Mouse (Mus musculus) right cerebral cortex, postnatal 25 days (tissue): ENCODE data around the gene Cma1.
"Not testable (repeated sequence)": the region's sequence is repeated elsewhere in the genome, so short reads cannot be mapped to it uniquely, and the experiment has no call there.

Source experiments
- DNase-seq: peaks from one replicate; pipeline ENCODE4 v3.0.0; 2022

The Cma1 gene

GRCm38 (mm10) chr14:55944575-55944974, at the start of gene Cma1:
Cma1 (minus strand) TSS chr14:55944675.
- no peak for DNase-seq

GRCm38 (mm10) chr14:55987464-55987863, 43.0 kb upstream of the Cma1 start:
- not testable (repeated sequence) for DNase-seq

- not testable (repeated sequence) for DNase-seq
These were observed 19.4 kb upstream of the Cma1 start for GRCm38 (mm10) chr14:55963900-55964299.

GRCm38 (mm10) chr14:55963263-55963662, 18.8 kb upstream of the Cma1 start:
- no peak for DNase-seq

GRCm38 (mm10) chr14:55950346-55951030, 6.0 kb upstream of the Cma1 start, which contains the start of gene Cma2:
Cma2 (plus strand) TSS chr14:55950980.
- no peak for DNase-seq

- DNase-seq, result no peak
These were observed 1.9 kb upstream of the Cma1 start for GRCm38 (mm10) chr14:55946269-55946969.

GRCm38 (mm10) chr14:55943601-55944000, 874 bp downstream of the Cma1 start:
- no peak for DNase-seq

GRCm38 (mm10) chr14:55940070-55940800, 4.2 kb downstream of the Cma1 start:
- no peak for DNase-seq

- DNase-seq, result no peak
These were observed 10.9 kb downstream of the Cma1 start for GRCm38 (mm10) chr14:55933586-55933985.

- no peak for DNase-seq
These were observed 15.0 kb downstream of the Cma1 start for GRCm38 (mm10) chr14:55929263-55929997.

GRCm38 (mm10) chr14:55926847-55927246, 17.6 kb downstream of the Cma1 start:
- no peak for DNase-seq

- no peak for DNase-seq
These were observed 21.8 kb downstream of the Cma1 start for GRCm38 (mm10) chr14:55922475-55923232.

GRCm38 (mm10) chr14:55918240-55919082, 26.0 kb downstream of the Cma1 start:
- peak; percentile 44 for DNase-seq

- no peak for DNase-seq
These were observed 31.1 kb downstream of the Cma1 start for GRCm38 (mm10) chr14:55913406-55913805.

- DNase-seq, result no peak
These were observed 39.0 kb downstream of the Cma1 start for GRCm38 (mm10) chr14:55905518-55905917.

GRCm38 (mm10) chr14:55900414-55900755, 44.1 kb downstream of the Cma1 start:
- no peak for DNase-seq

- DNase-seq, result peak; percentile 89
These were observed 44.6 kb downstream of the Cma1 start, which contains the start of gene Sdr39u1 for GRCm38 (mm10) chr14:55899701-55900413. Sdr39u1 (minus strand) TSS chr14:55900293.

- no peak for DNase-seq
These were observed 45.5 kb downstream of the Cma1 start for GRCm38 (mm10) chr14:55898947-55899346.

- no peak for DNase-seq
These were observed 46.8 kb downstream of the Cma1 start for GRCm38 (mm10) chr14:55897671-55898070.
